Mouse (Mus musculus): ENCODE results near the gene Cbfa2t3. TPM values are rescaled to one million over a fixed set of nuclear protein-coding genes. Genes with fewer than 3 reads are reported as not detected.

The Cbfa2t3 gene
- polyA plus RNA-seq, 1 experiment from 2014 or later = 8.1 TPM

DNA sequence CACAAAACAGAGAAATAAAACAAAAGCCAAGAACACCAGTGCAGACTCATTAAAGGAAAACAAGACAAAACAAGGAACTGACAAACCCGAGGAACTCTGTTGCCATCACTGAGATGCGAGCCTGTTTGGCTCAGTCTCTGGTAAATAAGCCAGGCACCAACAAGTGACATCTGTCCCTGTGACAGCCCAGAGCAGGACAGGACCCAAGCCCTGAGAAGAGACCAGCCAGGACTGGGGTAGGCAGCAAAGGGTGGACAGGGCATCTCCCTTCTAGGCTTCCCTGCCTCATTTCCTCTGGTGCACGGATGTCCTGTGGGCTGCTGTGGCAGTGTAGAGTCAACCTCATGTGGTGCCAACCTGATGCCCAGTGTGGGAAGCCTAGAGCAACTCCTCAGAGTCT lies 35.8 kb downstream of the Cbfa2t3 start:
- Histone ChIP-seq H3K4me1 (ENCODE audit: control insufficient read depth, insufficient read depth, low read length) (peaks cover 65% of the 10 kb centered on the region), H3K4me3 (ENCODE audit: low read depth, low read length) (no peak overlapping the region), H3K9me3 (ENCODE audit: control insufficient read depth, low read length) (no peaks in the 10 kb centered on the region), H3K36me3 (ENCODE audit: control insufficient read depth, insufficient read depth, low read length) (no peaks in the 10 kb centered on the region), H3K27ac (replicated peaks; ENCODE audit: low read depth, low read length) (no peak overlapping the region), H3K9ac (ENCODE audit: low read depth, low read length) (no peak overlapping the region), H3K27me3 (replicated peaks; ENCODE audit: control insufficient read depth, insufficient read depth, low read length) (no peaks in the 10 kb centered on the region), H3K4me2 (ENCODE audit: low read depth, low read length) (no peak overlapping the region)
- no peak for DNase-seq (ENCODE audit: low spot score)
- ATAC-seq (ENCODE audit: low read depth) = no peak
- 67% methylated on average over 3 of the region's 3 CpGs for WGBS

- no peak overlapping the region for H3K4me2 ChIP-seq (ENCODE audit: low read depth, low read length)
- peaks cover 70% of the 10 kb centered on the region for H3K4me1 ChIP-seq (ENCODE audit: control insufficient read depth, insufficient read depth, low read length)
- no peaks in the 10 kb centered on the region for H3K27me3 ChIP-seq (replicated peaks; ENCODE audit: control insufficient read depth, insufficient read depth, low read length)
- no peaks in the 10 kb centered on the region for H3K36me3 ChIP-seq (ENCODE audit: control insufficient read depth, insufficient read depth, low read length)
- H3K9me3 ChIP-seq (ENCODE audit: control insufficient read depth, low read length) = no peaks in the 10 kb centered on the region
- DNase-seq (ENCODE audit: low spot score) = no peak
- no peak overlapping the region for H3K27ac ChIP-seq (replicated peaks; ENCODE audit: low read depth, low read length)
- H3K9ac ChIP-seq (ENCODE audit: low read depth, low read length) = no peak overlapping the region
- H3K4me3 ChIP-seq (ENCODE audit: low read depth, low read length) = no peak overlapping the region
- WGBS = 76% methylated on average over 2 of the region's 2 CpGs
- no peak for ATAC-seq (ENCODE audit: low read depth)
These were observed 37.0 kb downstream of the Cbfa2t3 start for GRCm38 (mm10) chr8:122661894-122662293.

DNA sequence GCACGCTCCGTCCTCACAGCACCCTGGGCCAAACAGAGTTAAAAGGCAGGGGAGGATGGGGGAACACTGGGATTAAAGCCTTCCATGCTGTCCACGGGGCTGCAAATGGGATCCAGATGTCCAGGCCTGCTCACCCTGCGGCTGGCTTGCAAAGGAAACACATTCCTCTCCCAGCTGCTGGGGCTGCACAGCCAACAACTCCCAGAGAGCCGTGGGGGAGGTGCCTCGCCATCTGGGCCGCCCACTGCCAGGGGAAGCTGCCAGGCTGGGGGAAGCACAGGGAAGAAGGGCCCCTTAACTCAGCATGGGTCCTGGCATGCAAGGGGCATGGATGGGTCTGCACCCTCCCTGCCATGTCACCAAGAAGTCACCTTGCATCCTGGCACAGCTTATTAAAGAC lies 37.8 kb downstream of the Cbfa2t3 start:
- H3K4me1 ChIP-seq (ENCODE audit: control insufficient read depth, insufficient read depth, low read length) = peaks cover 64% of the 10 kb centered on the region
- no peaks in the 10 kb centered on the region for H3K36me3 ChIP-seq (ENCODE audit: control insufficient read depth, insufficient read depth, low read length)
- WGBS = 10% methylated on average over 7 of the region's 7 CpGs
- H3K27me3 ChIP-seq (replicated peaks; ENCODE audit: control insufficient read depth, insufficient read depth, low read length) = no peaks in the 10 kb centered on the region
- ATAC-seq (ENCODE audit: low read depth) (peak; percentile 72), DNase-seq (ENCODE audit: low spot score) (peak; percentile 95)
- H3K4me3 ChIP-seq (ENCODE audit: low read depth, low read length) = no peak overlapping the region
- H3K9me3 ChIP-seq (ENCODE audit: control insufficient read depth, low read length) = no peaks in the 10 kb centered on the region
- H3K9ac ChIP-seq (ENCODE audit: low read depth, low read length) = no peak overlapping the region
- H3K27ac ChIP-seq (replicated peaks; ENCODE audit: low read depth, low read length) = peak overlapping the region; percentile 42
- H3K4me2 ChIP-seq (ENCODE audit: low read depth, low read length) = peak overlapping the region; percentile 4; the same call in 1 of the 2 replicates

DNA sequence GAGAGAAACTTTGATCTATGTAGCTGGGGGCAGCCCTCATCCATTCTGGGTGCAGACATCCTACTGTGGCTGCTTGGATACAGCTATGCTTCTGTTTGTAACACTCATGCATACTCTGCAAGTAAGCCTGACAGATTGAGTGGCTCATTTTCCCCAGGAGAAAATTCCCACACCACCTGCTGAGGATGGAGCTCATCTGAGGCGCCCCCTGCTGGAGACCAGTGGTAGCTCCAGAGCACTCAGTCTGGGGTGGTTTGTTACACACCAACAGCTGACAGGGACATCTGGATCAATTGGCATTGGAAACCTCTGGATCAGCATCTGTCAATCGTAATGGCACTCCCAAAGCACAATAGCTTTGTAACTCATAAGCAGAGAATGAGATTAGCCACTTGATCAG lies 38.9 kb downstream of the Cbfa2t3 start:
- 74% methylated on average over 2 of the region's 2 CpGs for WGBS
- Histone ChIP-seq H3K27ac (replicated peaks; ENCODE audit: low read depth, low read length) (no peak overlapping the region), H3K9ac (ENCODE audit: low read depth, low read length) (no peak overlapping the region), H3K4me1 (ENCODE audit: control insufficient read depth, insufficient read depth, low read length) (peaks cover 55% of the 10 kb centered on the region), H3K27me3 (replicated peaks; ENCODE audit: control insufficient read depth, insufficient read depth, low read length) (no peaks in the 10 kb centered on the region), H3K4me3 (ENCODE audit: low read depth, low read length) (no peak overlapping the region), H3K36me3 (ENCODE audit: control insufficient read depth, insufficient read depth, low read length) (no peaks in the 10 kb centered on the region), H3K4me2 (ENCODE audit: low read depth, low read length) (no peak overlapping the region), H3K9me3 (ENCODE audit: control insufficient read depth, low read length) (no peaks in the 10 kb centered on the region)
- DNase-seq (ENCODE audit: low spot score) (no peak), ATAC-seq (ENCODE audit: low read depth) (no peak)

GRCm38 (mm10) chr8:122658807-122659160 lies 40.1 kb downstream of the Cbfa2t3 start:
- DNase-seq (ENCODE audit: low spot score) (peak; percentile 85), ATAC-seq (ENCODE audit: low read depth) (peak; percentile 47)
- H3K27ac ChIP-seq (replicated peaks; ENCODE audit: low read depth, low read length) = peak overlapping the region; percentile 57
- H3K9me3 ChIP-seq (ENCODE audit: control insufficient read depth, low read length) = no peaks in the 10 kb centered on the region
- peaks cover 46% of the 10 kb centered on the region for H3K4me1 ChIP-seq (ENCODE audit: control insufficient read depth, insufficient read depth, low read length)
- 26% methylated on average over 9 of the region's 9 CpGs for WGBS
- peak overlapping the region; percentile 34 for H3K4me2 ChIP-seq (ENCODE audit: low read depth, low read length)
- H3K27me3 ChIP-seq (replicated peaks; ENCODE audit: control insufficient read depth, insufficient read depth, low read length) = no peaks in the 10 kb centered on the region
- no peak overlapping the region for H3K4me3 ChIP-seq (ENCODE audit: low read depth, low read length)
- H3K9ac ChIP-seq (ENCODE audit: low read depth, low read length) = no peak overlapping the region
- no peaks in the 10 kb centered on the region for H3K36me3 ChIP-seq (ENCODE audit: control insufficient read depth, insufficient read depth, low read length)

GRCm38 (mm10) chr8:122658149-122658806 lies 40.6 kb downstream of the Cbfa2t3 start:
- peak; percentile 89 for DNase-seq (ENCODE audit: low spot score)
- H3K27ac ChIP-seq (replicated peaks; ENCODE audit: low read depth, low read length) = peak overlapping the region; percentile 57
- peaks cover 46% of the 10 kb centered on the region for H3K4me1 ChIP-seq (ENCODE audit: control insufficient read depth, insufficient read depth, low read length)

DNA sequence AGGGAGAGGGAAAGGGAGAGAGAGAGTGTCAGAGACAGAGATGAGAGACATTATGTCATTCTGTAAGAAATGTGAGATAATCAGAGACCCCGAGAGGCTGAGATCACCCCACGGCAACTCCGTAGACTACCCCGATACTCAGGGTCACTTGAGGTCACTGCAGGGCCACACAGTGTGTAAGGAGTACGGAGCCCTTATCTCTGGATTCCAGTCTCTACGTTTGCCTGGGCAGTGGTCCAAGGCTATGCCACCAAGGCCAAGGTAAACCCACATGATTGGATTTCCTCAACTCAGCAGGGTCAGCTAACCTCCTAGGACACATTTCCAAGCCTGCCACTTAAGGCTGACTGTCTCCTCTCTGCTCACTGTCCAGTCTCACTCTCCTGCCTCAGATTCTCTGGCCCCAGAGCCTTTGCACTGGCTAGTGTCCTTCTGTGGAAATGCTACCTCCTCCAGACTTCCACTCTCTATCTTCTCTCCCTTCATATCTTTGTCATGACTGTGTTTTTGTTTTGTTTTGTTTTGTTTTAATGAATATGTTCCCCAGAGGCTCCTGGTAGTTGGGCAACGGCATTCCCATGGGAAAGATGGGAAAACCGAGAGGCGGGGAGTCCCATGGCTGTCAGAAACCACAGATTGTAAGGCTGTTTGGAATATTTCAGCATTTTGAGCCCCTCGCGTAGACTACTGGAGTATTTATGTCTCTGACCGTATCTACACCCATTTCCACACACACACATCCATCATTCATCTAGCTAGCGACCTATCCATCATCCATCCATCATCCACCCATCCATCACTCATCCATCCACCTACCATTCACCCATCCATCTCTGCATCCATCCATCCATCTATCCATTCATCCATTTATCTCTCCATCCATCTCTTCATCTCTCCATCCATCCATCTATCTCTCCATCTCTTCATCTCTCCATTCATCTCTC lies 42.6 kb downstream of the Cbfa2t3 start:
- H3K27ac ChIP-seq (replicated peaks; ENCODE audit: low read depth, low read length) = no peak overlapping the region
- H3K36me3 ChIP-seq (ENCODE audit: control insufficient read depth, insufficient read depth, low read length) = no peaks in the 10 kb centered on the region
- ATAC-seq (ENCODE audit: low read depth) (no peak), DNase-seq (ENCODE audit: low spot score) (no peak)
- no peak overlapping the region for H3K9ac ChIP-seq (ENCODE audit: low read depth, low read length)
- H3K27me3 ChIP-seq (replicated peaks; ENCODE audit: control insufficient read depth, insufficient read depth, low read length) = no peaks in the 10 kb centered on the region
- peaks cover 40% of the 10 kb centered on the region for H3K4me1 ChIP-seq (ENCODE audit: control insufficient read depth, insufficient read depth, low read length)
- WGBS = 81% methylated on average over 13 of the region's 13 CpGs
- H3K4me3 ChIP-seq (ENCODE audit: low read depth, low read length) = no peak overlapping the region
- no peaks in the 10 kb centered on the region for H3K9me3 ChIP-seq (ENCODE audit: control insufficient read depth, low read length)
- no peak overlapping the region for H3K4me2 ChIP-seq (ENCODE audit: low read depth, low read length)

More at GRCm38 (mm10) chr8:122658149-122658806, 40.6 kb downstream of the Cbfa2t3 start:
- Histone ChIP-seq H3K9me3 (ENCODE audit: control insufficient read depth, low read length) (no peaks in the 10 kb centered on the region), H3K36me3 (ENCODE audit: control insufficient read depth, insufficient read depth, low read length) (no peaks in the 10 kb centered on the region), H3K4me3 (ENCODE audit: low read depth, low read length) (no peak overlapping the region), H3K4me2 (ENCODE audit: low read depth, low read length) (peak overlapping the region; percentile 33), H3K9ac (ENCODE audit: low read depth, low read length) (no peak overlapping the region), H3K27me3 (replicated peaks; ENCODE audit: control insufficient read depth, insufficient read depth, low read length) (no peaks in the 10 kb centered on the region)
- 30% methylated on average over 10 of the region's 10 CpGs for WGBS
- ATAC-seq (ENCODE audit: low read depth) = peak; percentile 67

DNA sequence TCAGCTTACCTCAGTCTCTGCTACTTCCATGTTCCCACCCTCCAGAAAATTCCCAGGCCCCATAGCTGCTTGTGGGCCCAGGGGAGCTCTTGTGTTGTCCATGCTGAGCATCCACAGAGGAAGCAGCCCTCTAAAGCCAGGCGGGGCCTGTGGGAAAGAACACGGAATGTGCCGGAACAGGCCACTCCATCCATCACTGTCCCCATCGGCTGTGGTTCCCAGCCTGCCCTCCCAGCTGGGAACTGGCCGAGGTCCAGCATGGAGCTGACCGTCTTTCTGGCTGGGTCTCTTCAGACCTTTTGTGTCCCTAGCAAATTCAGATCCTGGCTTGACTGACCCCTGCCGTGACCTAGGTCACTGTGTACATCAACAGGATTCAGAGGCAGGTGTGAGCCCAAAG lies 44.1 kb downstream of the Cbfa2t3 start:
- Histone ChIP-seq H3K27me3 (replicated peaks; ENCODE audit: control insufficient read depth, insufficient read depth, low read length) (no peaks in the 10 kb centered on the region), H3K9ac (ENCODE audit: low read depth, low read length) (no peak overlapping the region), H3K4me3 (ENCODE audit: low read depth, low read length) (no peak overlapping the region), H3K36me3 (ENCODE audit: control insufficient read depth, insufficient read depth, low read length) (no peaks in the 10 kb centered on the region), H3K27ac (replicated peaks; ENCODE audit: low read depth, low read length) (no peak overlapping the region), H3K4me1 (ENCODE audit: control insufficient read depth, insufficient read depth, low read length) (peaks cover 30% of the 10 kb centered on the region), H3K9me3 (ENCODE audit: control insufficient read depth, low read length) (no peaks in the 10 kb centered on the region), H3K4me2 (ENCODE audit: low read depth, low read length) (no peak overlapping the region)
- DNase-seq (ENCODE audit: low spot score) (no peak), ATAC-seq (ENCODE audit: low read depth) (no peak)
- 66% methylated on average over 7 of the region's 7 CpGs for WGBS
